Mouse (Mus musculus): ENCODE data around the gene Fchsd2. TPM values are rescaled to one million over a fixed set of nuclear protein-coding genes. Genes with fewer than 3 reads are reported as not detected.

Fchsd2 gene
- polyA plus RNA-seq (2012; rRNA removed) = 20.4 and 21.8 TPM in 2 replicates

GRCm38 (mm10) chr7:101092618-101093017 lies at the start of gene Fchsd2:
Fchsd2 (plus strand) TSS chr7:101092863.
- H3K27ac ChIP-seq (ENCODE audit: insufficient read depth, low read length) = no peak within 1 kb of the TSS
- no peak within 1 kb of the TSS for H3K4me3 ChIP-seq (ENCODE audit: insufficient read depth, low read length)
- TF ChIP-seq POLR2A (IDR thresholded peaks at IDR 0.05; ENCODE audit: extremely low read depth, insufficient read depth, low read length) (no peak), CTCF (IDR thresholded peaks at IDR 0.05; ENCODE audit: extremely low read depth, insufficient read depth, low read length) (no peak)
- no peaks in the 10 kb centered on the region for H3K4me1 ChIP-seq (ENCODE audit: control insufficient read depth, insufficient read depth, low read length)

- Histone ChIP-seq H3K4me3 (ENCODE audit: insufficient read depth, low read length) (no peak overlapping the region), H3K27ac (ENCODE audit: insufficient read depth, low read length) (no peak overlapping the region), H3K4me1 (ENCODE audit: control insufficient read depth, insufficient read depth, low read length) (no peaks in the 10 kb centered on the region)
- TF ChIP-seq POLR2A (IDR thresholded peaks at IDR 0.05; ENCODE audit: extremely low read depth, insufficient read depth, low read length) (no peak), CTCF (IDR thresholded peaks at IDR 0.05; ENCODE audit: extremely low read depth, insufficient read depth, low read length) (no peak)
Observed at GRCm38 (mm10) chr7:101043846-101044541, 48.7 kb upstream of the Fchsd2 start.

- Histone ChIP-seq H3K4me3 (ENCODE audit: insufficient read depth, low read length) (no peak overlapping the region), H3K27ac (ENCODE audit: insufficient read depth, low read length) (no peak overlapping the region), H3K4me1 (ENCODE audit: control insufficient read depth, insufficient read depth, low read length) (no peaks in the 10 kb centered on the region)
- TF ChIP-seq CTCF (IDR thresholded peaks at IDR 0.05; ENCODE audit: extremely low read depth, insufficient read depth, low read length) (no peak), POLR2A (IDR thresholded peaks at IDR 0.05; ENCODE audit: extremely low read depth, insufficient read depth, low read length) (no peak)
Observed at GRCm38 (mm10) chr7:101048247-101048646, 44.4 kb upstream of the Fchsd2 start.

- TF ChIP-seq POLR2A (IDR thresholded peaks at IDR 0.05; ENCODE audit: extremely low read depth, insufficient read depth, low read length) (no peak), CTCF (IDR thresholded peaks at IDR 0.05; ENCODE audit: extremely low read depth, insufficient read depth, low read length) (no peak)
- Histone ChIP-seq H3K27ac (ENCODE audit: insufficient read depth, low read length) (no peak overlapping the region), H3K4me1 (ENCODE audit: control insufficient read depth, insufficient read depth, low read length) (no peaks in the 10 kb centered on the region), H3K4me3 (ENCODE audit: insufficient read depth, low read length) (no peak overlapping the region)
Observed at GRCm38 (mm10) chr7:101049326-101050087, 43.2 kb upstream of the Fchsd2 start.

- TF ChIP-seq CTCF (IDR thresholded peaks at IDR 0.05; ENCODE audit: extremely low read depth, insufficient read depth, low read length) (no peak), POLR2A (IDR thresholded peaks at IDR 0.05; ENCODE audit: extremely low read depth, insufficient read depth, low read length) (no peak)
- Histone ChIP-seq H3K4me1 (ENCODE audit: control insufficient read depth, insufficient read depth, low read length) (no peaks in the 10 kb centered on the region), H3K4me3 (ENCODE audit: insufficient read depth, low read length) (no peak overlapping the region), H3K27ac (ENCODE audit: insufficient read depth, low read length) (no peak overlapping the region)
Observed at GRCm38 (mm10) chr7:101050724-101051550, 41.7 kb upstream of the Fchsd2 start.

GRCm38 (mm10) chr7:101051551-101052221 lies 41.0 kb upstream of the Fchsd2 start:
- Histone ChIP-seq H3K4me3 (ENCODE audit: insufficient read depth, low read length) (no peak overlapping the region), H3K4me1 (ENCODE audit: control insufficient read depth, insufficient read depth, low read length) (no peaks in the 10 kb centered on the region), H3K27ac (ENCODE audit: insufficient read depth, low read length) (no peak overlapping the region)
- TF ChIP-seq CTCF (IDR thresholded peaks at IDR 0.05; ENCODE audit: extremely low read depth, insufficient read depth, low read length) = peak; percentile 90
- no peak for TF ChIP-seq POLR2A (IDR thresholded peaks at IDR 0.05; ENCODE audit: extremely low read depth, insufficient read depth, low read length)

GRCm38 (mm10) chr7:101053136-101053535 lies 39.5 kb upstream of the Fchsd2 start:
- no peak for TF ChIP-seq POLR2A (IDR thresholded peaks at IDR 0.05; ENCODE audit: extremely low read depth, insufficient read depth, low read length)
- no peak for TF ChIP-seq CTCF (IDR thresholded peaks at IDR 0.05; ENCODE audit: extremely low read depth, insufficient read depth, low read length)
- no peak overlapping the region for H3K4me3 ChIP-seq (ENCODE audit: insufficient read depth, low read length)
- H3K4me1 ChIP-seq (ENCODE audit: control insufficient read depth, insufficient read depth, low read length) = no peaks in the 10 kb centered on the region
- H3K27ac ChIP-seq (ENCODE audit: insufficient read depth, low read length) = no peak overlapping the region

GRCm38 (mm10) chr7:101057309-101057708 lies 35.4 kb upstream of the Fchsd2 start:
- Histone ChIP-seq H3K27ac (ENCODE audit: insufficient read depth, low read length) (no peak overlapping the region), H3K4me3 (ENCODE audit: insufficient read depth, low read length) (no peak overlapping the region), H3K4me1 (ENCODE audit: control insufficient read depth, insufficient read depth, low read length) (no peaks in the 10 kb centered on the region; the same call in 1 of the 2 replicates)
- TF ChIP-seq CTCF (IDR thresholded peaks at IDR 0.05; ENCODE audit: extremely low read depth, insufficient read depth, low read length) = no peak
- no peak for TF ChIP-seq POLR2A (IDR thresholded peaks at IDR 0.05; ENCODE audit: extremely low read depth, insufficient read depth, low read length)

GRCm38 (mm10) chr7:101059188-101059587 lies 33.5 kb upstream of the Fchsd2 start:
- H3K4me3 ChIP-seq (ENCODE audit: insufficient read depth, low read length) = no peak overlapping the region

More at GRCm38 (mm10) chr7:101059188-101059587, 33.5 kb upstream of the Fchsd2 start:
- TF ChIP-seq POLR2A (IDR thresholded peaks at IDR 0.05; ENCODE audit: extremely low read depth, insufficient read depth, low read length) (no peak), CTCF (IDR thresholded peaks at IDR 0.05; ENCODE audit: extremely low read depth, insufficient read depth, low read length) (no peak)
- Histone ChIP-seq H3K27ac (ENCODE audit: insufficient read depth, low read length) (no peak overlapping the region), H3K4me1 (ENCODE audit: control insufficient read depth, insufficient read depth, low read length) (no peaks in the 10 kb centered on the region; the same call in 1 of the 2 replicates)
